Mouse (Mus musculus): ENCODE measurements around the gene Plekhn1.

The Plekhn1 gene

DNA sequence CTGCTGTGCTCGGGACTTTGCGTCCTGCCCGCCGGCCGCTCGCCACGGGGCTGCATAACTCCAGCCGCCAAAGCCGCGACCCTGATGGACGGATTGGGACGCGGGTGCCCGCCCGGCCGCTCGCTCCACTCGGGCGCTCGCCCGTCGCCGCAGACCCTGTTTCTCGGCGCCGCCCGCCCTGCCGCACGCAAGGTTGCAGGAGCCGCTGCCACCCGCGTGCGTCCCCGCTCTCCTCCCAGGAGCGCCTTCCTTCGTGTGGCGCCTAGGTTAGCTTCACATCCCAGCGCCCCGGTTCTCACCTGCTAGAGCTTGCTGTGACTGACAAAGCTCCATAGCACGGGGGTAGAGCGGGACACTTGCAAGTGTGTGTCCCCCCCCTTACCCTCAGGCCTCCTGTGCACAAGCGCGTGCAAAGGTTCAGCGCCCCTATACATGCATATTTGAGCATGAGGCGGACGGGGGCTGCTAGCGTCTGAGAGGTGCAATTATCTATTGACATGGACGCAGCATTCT is at the start of gene Plekhn1:
Gene Plekhn1 (minus strand): TSS at position 157 of the 513 bp plus-strand sequence.
- DNase-seq (ENCODE audit: low spot score): peak; percentile 81

DNA sequence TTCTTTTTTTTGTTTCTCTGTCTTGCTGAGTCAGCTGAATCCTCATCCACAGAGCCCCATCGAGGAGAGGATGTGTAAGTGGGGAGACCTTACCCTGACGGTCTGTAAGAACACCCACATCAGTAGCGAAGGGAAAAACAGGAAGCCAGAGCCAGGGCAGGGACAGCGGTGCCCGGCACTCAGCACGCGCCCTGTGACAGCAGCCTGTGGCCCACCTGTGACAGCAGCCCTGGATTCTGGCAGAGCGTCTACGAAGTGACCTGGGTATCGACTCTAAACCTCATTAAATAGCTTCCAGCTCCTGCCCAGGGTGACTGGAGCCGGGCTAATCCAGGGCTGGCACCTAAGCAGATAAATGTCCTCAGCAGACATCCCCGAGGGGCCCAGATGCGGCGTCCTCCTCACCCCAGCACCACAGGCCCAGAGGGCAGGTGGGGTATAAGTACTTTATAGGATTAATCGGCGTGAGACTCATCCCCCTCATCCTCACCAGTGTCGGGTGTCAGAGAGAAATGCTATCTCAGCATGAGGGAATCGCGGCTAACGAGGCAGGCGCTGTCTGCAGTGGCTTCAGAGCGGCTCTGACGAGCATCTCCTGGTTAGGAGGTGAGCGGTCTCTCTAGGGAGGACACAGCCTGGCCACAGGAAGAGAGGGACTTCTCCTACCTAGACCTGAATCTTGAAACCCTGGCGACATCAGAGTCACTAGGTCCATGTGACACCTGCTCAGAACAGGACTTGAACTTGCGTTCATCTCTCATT is 20.6 kb upstream of the Plekhn1 start, which contains the start of gene Samd11:
Gene Samd11 (minus strand): TSS at position 580 of the 762 bp plus-strand sequence.
- no peak for DNase-seq (ENCODE audit: low spot score)

- no peak for DNase-seq (ENCODE audit: low spot score)
These were observed 19.9 kb upstream of the Plekhn1 start for GRCm38 (mm10) chr4:156254361-156255077.

DNA sequence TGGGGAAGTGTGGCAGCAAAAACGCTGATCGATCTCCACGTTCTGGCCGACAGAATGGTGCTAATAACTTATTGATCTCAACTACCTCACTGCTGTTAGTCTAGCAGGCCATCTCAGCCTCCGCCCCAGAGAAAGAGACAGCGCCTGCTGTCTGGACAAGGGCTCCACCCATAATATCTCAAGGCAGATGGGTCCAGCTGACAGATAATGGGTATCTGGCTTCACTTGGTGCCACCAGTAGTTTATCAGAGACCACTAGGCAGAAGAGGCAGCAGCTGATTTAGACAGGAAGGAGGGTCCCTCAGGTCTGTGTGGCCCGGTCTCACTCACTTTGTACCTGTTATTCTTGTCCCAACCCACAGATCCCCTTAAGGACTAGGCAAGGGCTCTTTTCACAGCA is 18.4 kb upstream of the Plekhn1 start:
- no peak for DNase-seq (ENCODE audit: low spot score)

GRCm38 (mm10) chr4:156252619-156253018 is 18.0 kb upstream of the Plekhn1 start:
- DNase-seq (ENCODE audit: low spot score): no peak

GRCm38 (mm10) chr4:156252140-156252539 is 17.5 kb upstream of the Plekhn1 start:
- DNase-seq (ENCODE audit: low spot score): no peak

GRCm38 (mm10) chr4:156251081-156251480 is 16.4 kb upstream of the Plekhn1 start:
- DNase-seq (ENCODE audit: low spot score): no peak

DNA sequence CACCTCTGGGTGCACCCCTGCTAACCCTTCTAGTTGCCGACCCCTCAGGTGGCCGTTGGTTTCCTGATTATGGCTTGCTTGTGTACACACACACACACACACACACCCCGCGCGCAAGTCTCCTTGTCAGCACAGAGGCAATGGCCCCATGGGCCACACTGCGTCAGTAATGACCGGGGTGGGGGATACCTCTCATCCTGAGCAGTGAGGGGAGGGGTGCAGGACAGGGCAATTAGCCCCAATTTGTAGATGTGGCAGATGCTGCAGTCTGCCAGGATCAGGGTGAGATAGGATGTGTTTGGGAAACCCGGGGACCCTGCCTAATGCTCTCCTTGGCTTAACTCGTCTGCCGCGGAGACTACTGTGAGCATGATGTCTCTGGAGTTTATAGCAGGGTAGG is 14.9 kb upstream of the Plekhn1 start:
- DNase-seq (ENCODE audit: low spot score): no peak

DNA sequence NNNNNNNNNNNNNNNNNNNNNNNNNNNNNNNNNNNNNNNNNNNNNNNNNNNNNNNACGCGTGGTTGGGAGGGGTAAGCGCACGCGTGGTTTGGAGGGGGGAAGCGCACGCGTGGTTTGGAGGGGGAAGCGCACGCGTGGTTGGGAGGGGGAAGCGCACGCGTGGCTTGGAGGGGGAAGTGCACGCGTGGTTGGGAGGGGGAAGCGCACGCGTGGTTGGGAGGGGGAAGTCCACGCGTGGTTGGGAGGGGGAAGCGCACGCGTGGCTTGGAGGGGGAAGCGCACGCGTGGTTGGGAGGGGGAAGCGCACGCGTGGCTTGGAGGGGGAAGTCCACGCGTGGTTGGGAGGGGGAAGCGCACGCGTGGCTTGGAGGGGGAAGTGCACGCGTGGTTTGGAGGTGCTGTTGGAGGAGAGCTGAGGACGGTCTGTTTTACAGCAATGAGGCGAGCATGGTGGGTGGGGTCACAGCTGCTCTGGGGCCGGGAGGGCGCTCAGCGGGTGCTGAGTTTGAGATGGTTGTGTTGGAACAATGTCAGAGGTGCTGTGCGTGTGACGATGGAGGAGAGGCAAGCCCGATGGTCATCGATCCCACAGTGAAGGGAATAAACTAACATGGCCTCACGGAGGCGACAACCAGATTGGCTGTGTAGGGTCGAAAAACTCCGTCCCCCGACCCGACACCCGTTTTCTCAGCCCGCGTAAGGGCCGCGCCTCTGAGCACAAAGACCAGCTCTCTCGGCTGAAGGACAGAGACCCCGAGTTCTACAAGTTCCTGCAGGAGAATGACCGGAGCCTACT is 2.2 kb upstream of the Plekhn1 start:
- no peak for DNase-seq (ENCODE audit: low spot score)

DNA sequence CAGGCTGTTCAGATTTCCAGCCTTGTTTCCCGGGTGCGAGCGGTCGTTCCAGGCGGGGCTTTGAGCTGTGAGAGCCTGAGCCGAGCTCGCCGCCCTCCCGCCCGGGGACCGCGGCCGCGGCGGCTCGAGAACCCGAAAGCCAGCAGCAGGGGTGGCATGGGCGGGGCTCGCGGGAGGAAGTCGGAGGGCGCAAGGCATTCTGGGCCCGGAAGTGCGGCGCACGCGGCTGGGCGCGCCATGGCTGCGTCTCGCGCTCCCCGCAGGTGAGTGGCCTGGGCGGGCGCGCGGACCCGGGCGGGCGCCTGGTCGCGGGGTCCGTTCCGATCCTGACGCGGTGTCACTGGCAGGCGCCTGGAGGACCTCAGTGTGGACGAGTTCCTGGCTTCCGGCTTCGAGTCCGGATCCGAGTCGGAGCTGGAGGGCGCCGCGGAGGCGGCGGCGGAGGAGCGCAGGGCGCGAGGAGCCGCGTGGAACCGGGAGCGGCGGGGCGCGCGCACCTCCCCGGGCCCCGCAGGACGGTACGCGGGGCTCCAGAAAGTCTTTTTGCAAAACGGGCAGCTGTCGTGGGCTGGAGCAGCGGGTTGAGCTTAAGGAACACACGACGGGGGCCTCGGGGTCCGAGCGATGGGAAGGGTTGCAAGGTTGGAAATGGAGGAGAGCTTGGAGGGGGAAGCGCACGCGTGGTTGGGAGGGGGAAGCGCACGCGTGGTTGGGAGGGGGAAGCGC is 1.3 kb upstream of the Plekhn1 start, which contains the start of gene Noc2l:
Gene Noc2l (plus strand): TSS at position 203 of the 726 bp plus-strand sequence.
- peak; percentile 91 for DNase-seq (ENCODE audit: low spot score)

DNA sequence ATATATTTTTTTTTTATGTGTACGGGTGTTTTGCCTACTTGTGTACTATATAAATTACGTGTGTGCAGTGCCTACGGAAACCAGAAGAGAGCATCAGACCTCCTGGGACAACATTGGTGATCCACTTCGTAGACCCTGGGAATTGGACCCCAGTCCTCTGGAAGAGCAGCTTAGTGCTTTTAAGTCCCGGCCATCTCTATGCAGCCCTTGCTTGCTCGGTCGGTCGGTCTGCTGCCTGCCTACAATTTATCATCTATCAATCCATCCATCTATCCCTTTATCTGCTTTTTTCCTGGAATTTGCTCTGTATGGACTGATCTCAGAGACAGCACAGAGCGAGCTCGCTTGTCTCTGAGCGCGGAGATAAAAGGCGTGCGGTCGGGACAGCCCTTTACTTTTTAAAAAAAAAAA is 708 bp upstream of the Plekhn1 start:
- no peak for DNase-seq (ENCODE audit: low spot score)

DNA sequence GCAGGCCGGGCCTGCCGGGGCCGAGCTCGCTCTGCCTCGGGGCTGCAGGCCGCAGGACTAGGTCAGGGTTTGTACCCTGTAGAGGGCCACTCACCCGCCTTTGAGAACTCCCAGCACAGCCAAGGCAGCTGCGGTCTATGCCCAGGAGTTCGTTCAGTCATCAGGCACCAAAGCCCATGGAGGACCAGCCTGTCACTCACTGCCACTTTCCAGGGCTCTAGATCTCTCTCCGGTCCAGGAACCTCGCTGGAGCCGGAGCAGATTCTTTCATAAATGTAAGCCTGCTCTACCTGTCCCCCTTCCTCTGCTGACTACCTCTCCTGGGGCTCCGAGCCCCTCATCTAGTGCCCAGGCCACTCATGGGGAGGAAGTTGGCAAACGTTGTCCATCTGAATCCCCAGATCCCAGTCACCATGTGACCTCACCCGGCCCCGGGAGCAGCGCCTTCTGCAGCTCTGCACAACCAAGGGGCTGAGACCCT is 596 bp downstream of the Plekhn1 start:
- DNase-seq (ENCODE audit: low spot score): no peak

GRCm38 (mm10) chr4:156228393-156229024 is 6.1 kb downstream of the Plekhn1 start:
- peak; percentile 35 for DNase-seq (ENCODE audit: low spot score)

GRCm38 (mm10) chr4:156227752-156228392 is 6.8 kb downstream of the Plekhn1 start:
- no peak for DNase-seq (ENCODE audit: low spot score)

- no peak for DNase-seq (ENCODE audit: low spot score)
These were observed 10.4 kb downstream of the Plekhn1 start for GRCm38 (mm10) chr4:156224276-156224675.

DNA sequence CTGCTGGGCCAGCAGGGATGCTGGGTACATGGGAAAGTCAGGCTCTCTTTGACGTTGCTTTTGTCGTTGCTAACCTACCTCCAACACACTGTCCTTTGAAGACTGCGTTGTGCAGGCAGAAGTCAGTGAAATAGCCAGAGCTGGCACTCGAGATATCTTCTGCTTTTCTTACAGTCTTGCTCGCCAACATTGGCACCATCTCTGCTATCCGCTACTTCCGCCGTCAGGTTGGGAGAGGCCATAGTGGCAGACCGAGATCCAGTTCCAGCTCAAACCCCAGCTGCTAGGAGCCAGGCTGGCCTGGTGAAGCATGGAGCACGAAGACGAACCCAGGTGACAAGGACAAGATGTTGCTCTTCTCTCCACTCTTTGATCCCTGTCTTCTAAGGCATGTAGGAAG is 14.7 kb downstream of the Plekhn1 start:
- DNase-seq (ENCODE audit: low spot score): no peak

- no peak for DNase-seq (ENCODE audit: low spot score)
These were observed 16.8 kb downstream of the Plekhn1 start for GRCm38 (mm10) chr4:156217838-156218237.

- no peak for DNase-seq (ENCODE audit: low spot score)
These were observed 17.5 kb downstream of the Plekhn1 start for GRCm38 (mm10) chr4:156217022-156217669.

GRCm38 (mm10) chr4:156216196-156216595 is 18.5 kb downstream of the Plekhn1 start:
- DNase-seq (ENCODE audit: low spot score): no peak

- no peak for DNase-seq (ENCODE audit: low spot score)
These were observed 19.0 kb downstream of the Plekhn1 start, which contains the start of gene Perm1 for GRCm38 (mm10) chr4:156215649-156216048. Perm1 (plus strand) TSS chr4:156215868.
